ENCODE assay signal across 8 mouse cellular contexts in genomic region chr16:44139536-44140185, GRCm38 (mm10). TPM values are rescaled to one million over a fixed set of nuclear protein-coding genes. Genes with fewer than 3 reads are reported as not detected.
DNase-seq lines count a peak whose midpoint lies in the region; ATAC-seq and TF ChIP-seq lines count a peak whose summit lies in the region.

Atp6v1a (minus strand) TSS chr16:44139705.
Naa50 (plus strand) TSS chr16:44139830.

- under 1% methylated on average over 70 of the region's 71 CpGs for WGBS in forebrain, embryonic 11.5 days
- under 1% methylated on average over 65 of the region's 71 CpGs for WGBS in heart, postnatal 0 days
- WGBS in large intestine, adult 2 months = 1% methylated on average over 71 of the region's 71 CpGs
- under 1% methylated on average over 68 of the region's 71 CpGs for WGBS in lung, adult 2 months

- TF ChIP-seq EP300 in CH12.LX (IDR thresholded peaks at IDR 0.05; ENCODE audit: low read length) = no peak; the same call in 1 of the 2 replicates
- TF ChIP-seq EP300 in heart, postnatal 0 days (IDR thresholded peaks at IDR 0.05; ENCODE audit: low read depth) = no peak

- H3K27me3 ChIP-seq in CH12.LX (replicated peaks) = no peaks in the 10 kb centered on the region
- no peaks in the 10 kb centered on the region for H3K27me3 ChIP-seq in forebrain, embryonic 11.5 days (ENCODE audit: control insufficient read depth, insufficient read depth, low read length)
- no peaks in the 10 kb centered on the region for H3K27me3 ChIP-seq in heart, postnatal 0 days (ENCODE audit: control insufficient read depth, insufficient read depth, low read length)

- no peak for TF ChIP-seq RAD21 in CH12.LX (IDR thresholded peaks at IDR 0.05; ENCODE audit: low read depth, low read length)

- in situ Hi-C loops in CH12.LX (cut with MboI; ENCODE audit: low pct_ligation_motif_present, low pct_unique_long_range_greater_than_20kb, low sequenced_read_pairs) = no loop called here

- peak; percentile 90 for ATAC-seq in forebrain, embryonic 11.5 days (replicated peaks; ENCODE audit: low FRiP score)
- peak; percentile 91 for ATAC-seq in heart, postnatal 0 days (ENCODE audit: insufficient read depth, low read depth)
- peak; percentile 64 for ATAC-seq in neutrophil, adult 5-6 weeks (ENCODE audit: extremely low read depth, insufficient number of reproducible peaks, low FRiP score, poor library complexity, severe bottlenecking)

- H3K4me2 ChIP-seq in CH12.LX (ENCODE audit: insufficient read depth, low read depth, poor library complexity, severe bottlenecking) = peak within 1 kb of the TSS; percentile 79
- H3K4me2 ChIP-seq in forebrain, embryonic 11.5 days (ENCODE audit: low read depth, low read length, severe bottlenecking) = peak within 1 kb of the TSS; percentile 81
- peak within 1 kb of the TSS; percentile 97 for H3K4me2 ChIP-seq in heart, postnatal 0 days (ENCODE audit: low read depth, low read length)

- TF ChIP-seq POLR2A in CH12.LX (IDR thresholded peaks at IDR 0.05; ENCODE audit: low read depth, low read length) = peak; percentile 96
- TF ChIP-seq POLR2A in lung, adult 2 months (IDR thresholded peaks at IDR 0.05; ENCODE audit: borderline replicate concordance, extremely low read depth, low read depth, low read length) = peak; percentile 87; the same call in 1 of the 2 replicates

- peak within 1 kb of the TSS; percentile 92 for H3K9ac ChIP-seq in CH12.LX (ENCODE audit: insufficient read depth, low read depth)
- H3K9ac ChIP-seq in forebrain, embryonic 11.5 days (ENCODE audit: low read length) = peak within 1 kb of the TSS; percentile 90
- H3K9ac ChIP-seq in heart, postnatal 0 days (replicated peaks; ENCODE audit: low read depth, low read length) = peak within 1 kb of the TSS; percentile 95

- no peaks in the 10 kb centered on the region for H3K9me3 ChIP-seq in CH12.LX (replicated peaks; ENCODE audit: low read length)
- no peaks in the 10 kb centered on the region for H3K9me3 ChIP-seq in forebrain, embryonic 11.5 days (ENCODE audit: control insufficient read depth, low read length)
- H3K9me3 ChIP-seq in heart, postnatal 0 days (replicated peaks; ENCODE audit: control insufficient read depth, low read length) = no peaks in the 10 kb centered on the region

- TF ChIP-seq CTCF in CH12.LX (conservative IDR thresholded peaks at IDR 0.05 in 1 of 2, IDR thresholded peaks at IDR 0.05 in 1 of 2; ENCODE audit: low read depth in 2 of 2, low read length in 2 of 2) = no peak
- TF ChIP-seq CTCF in heart, postnatal 0 days (IDR thresholded peaks at IDR 0.05; ENCODE audit: low read depth) = no peak
- no peak for TF ChIP-seq CTCF in lung, adult 2 months (IDR thresholded peaks at IDR 0.05; ENCODE audit: insufficient read depth, low read length)

- dilution Hi-C loops in CH12.LX (cut with MboI; ENCODE audit: extremely low pct_ligation_motif_present, extremely low pct_unique_long_range_greater_than_20kb, low sequenced_read_pairs) = no loop called here

- peaks cover 0 to 14% of the 10 kb centered on the region in 2 experiments for H3K36me3 ChIP-seq in CH12.LX (replicated peaks in 1 of 2; ENCODE audit: control insufficient read depth in 1 of 2, insufficient read depth in 1 of 2, low read length in 1 of 2)
- H3K36me3 ChIP-seq in forebrain, embryonic 11.5 days (ENCODE audit: control insufficient read depth, insufficient read depth, low read length) = no peaks in the 10 kb centered on the region
- H3K36me3 ChIP-seq in heart, postnatal 0 days (replicated peaks; ENCODE audit: control insufficient read depth, insufficient read depth, low read length) = no peaks in the 10 kb centered on the region

- peak within 1 kb of the TSS; percentile 84 for H3K27ac ChIP-seq in CH12.LX (ENCODE audit: insufficient read depth, low read depth)
- peak within 1 kb of the TSS; percentile 97 for H3K27ac ChIP-seq in forebrain, embryonic 11.5 days (ENCODE audit: low read depth, low read length)
- peak within 1 kb of the TSS; percentile 99 for H3K27ac ChIP-seq in heart, postnatal 0 days (ENCODE audit: low read depth)

- H3K4me3 ChIP-seq in CH12.LX (replicated peaks in 1 of 3; ENCODE audit: low read depth in 2 of 3, low read length in 2 of 3, poor library complexity in 1 of 3) = peak within 1 kb of the TSS; percentile 75 to 93 (median 79)
- peak within 1 kb of the TSS; percentile 92 for H3K4me3 ChIP-seq in forebrain, embryonic 11.5 days (ENCODE audit: low read depth, low read length)
- peak within 1 kb of the TSS; percentile 93 for H3K4me3 ChIP-seq in heart, postnatal 0 days (ENCODE audit: low read depth, low read length)
- H3K4me3 ChIP-seq in lung, adult 2 months (replicated peaks; ENCODE audit: extremely low read depth, low read depth, low read length) = peak within 1 kb of the TSS; percentile 82

- DNase-seq in CH12.LX (ENCODE audit: extremely low read depth) = peak; percentile 93
- DNase-seq in c-Kit-positive CD71-positive TER-119-negative erythroid progenitor cells, embryonic 14.5 days (ENCODE audit: low read depth) = peak; percentile 74
- DNase-seq in forebrain, embryonic 11.5 days (ENCODE audit: low spot score) = peak; percentile 96
- DNase-seq in heart, postnatal 0 days (ENCODE audit: low spot score) = peak; percentile 97
- DNase-seq in large intestine, adult 2 months (ENCODE audit: low read depth, low spot score) = peak; percentile 70
- peak; percentile 87 for DNase-seq in lung, adult 2 months
- DNase-seq in thymus, adult 18-20 months = peak; percentile 80 to 85

- peaks cover 0 to 45% of the 10 kb centered on the region in 2 experiments; a peak in 2 of 4 replicates for H3K4me1 ChIP-seq in CH12.LX (ENCODE audit: control insufficient read depth in 1 of 2, insufficient read depth in 2 of 2)
- H3K4me1 ChIP-seq in forebrain, embryonic 11.5 days (replicated peaks; ENCODE audit: control insufficient read depth, insufficient read depth, low read length) = no peaks in the 10 kb centered on the region; the same call in 1 of the 2 replicates
- peaks cover 16% of the 10 kb centered on the region for H3K4me1 ChIP-seq in heart, postnatal 0 days (ENCODE audit: control insufficient read depth, insufficient read depth)
- peaks cover 3% of the 10 kb centered on the region for H3K4me1 ChIP-seq in lung, adult 2 months (ENCODE audit: control insufficient read depth, insufficient read depth, low read length)

- H3K79me2 ChIP-seq in CH12.LX (replicated peaks; ENCODE audit: control insufficient read depth, extremely low read depth, insufficient read depth, poor library complexity, severe bottlenecking) = peaks cover 45% of the 10 kb centered on the region

TF ChIP-seq in CH12.LX, 34 proteins besides CTCF, POLR2A, EP300 and RAD21 (continues in another document):
- TF ChIP-seq MXI1 (IDR thresholded peaks at IDR 0.05; ENCODE audit: low read depth, low read length) (peak; percentile 85), ZNF384 (IDR thresholded peaks at IDR 0.05; ENCODE audit: low read depth, low read length) (no peak; the same call in 1 of the 2 replicates), TCF12 (IDR thresholded peaks at IDR 0.05; ENCODE audit: low read depth, low read length) (peak; percentile 81), SMC3 (IDR thresholded peaks at IDR 0.05; ENCODE audit: low read depth, low read length) (no peak), BHLHE40 (IDR thresholded peaks at IDR 0.05; ENCODE audit: low read depth, low read length) (peak; percentile 81), USF2 (conservative IDR thresholded peaks at IDR 0.05; ENCODE audit: low read depth, low read length) (no peak), MAZ (IDR thresholded peaks at IDR 0.05; ENCODE audit: low read depth, low read length) (peak; percentile 76), MYC (IDR thresholded peaks at IDR 0.05; ENCODE audit: low read depth, low read length) (peak; percentile 9; the same call in 1 of the 2 replicates), JUND (conservative IDR thresholded peaks at IDR 0.05; ENCODE audit: low read depth, low read length) (no peak), MAFK (IDR thresholded peaks at IDR 0.05; ENCODE audit: insufficient replicate concordance, low read length) (no peak), E2F4 (IDR thresholded peaks at IDR 0.05; ENCODE audit: insufficient replicate concordance, low read depth, low read length) (peak; percentile 40; the same call in 1 of the 2 replicates), HCFC1 (IDR thresholded peaks at IDR 0.05; ENCODE audit: low read depth, low read length) (no peak), ELF1 (IDR thresholded peaks at IDR 0.05; ENCODE audit: low read depth, low read length) (peak; percentile 54), TBP (conservative IDR thresholded peaks at IDR 0.05; ENCODE audit: low read depth, low read length) (no peak; the same call in 1 of the 2 replicates), CHD1 (IDR thresholded peaks at IDR 0.05; ENCODE audit: low read depth, low read length) (no peak; the same call in 1 of the 2 replicates), RCOR1 (conservative IDR thresholded peaks at IDR 0.05; ENCODE audit: low read depth, low read length) (peak; percentile 72; the same call in 1 of the 2 replicates), POLR2AphosphoS2 (IDR thresholded peaks at IDR 0.05; ENCODE audit: low read depth, low read length) (peak; percentile 93; the same call in 1 of the 2 replicates), JUN (IDR thresholded peaks at IDR 0.05; ENCODE audit: insufficient read depth, low read depth, low read length) (no peak), USF1 (IDR thresholded peaks at IDR 0.05; ENCODE audit: low read depth, low read length) (no peak)

RNA-seq across cellular contexts. Expression of gene Atp6v1a, which starts in this region (rescaled TPM):
- total RNA-seq in CH12.LX (2012; rRNA removed) (72.4 and 78.5 TPM in 2 replicates), CH12.LX (2014; rRNA removed) (104 and 113 TPM in 2 replicates)
- polyA plus RNA-seq in CH12.LX (2012; ENCODE audit: insufficient read length, low read depth) = 71.2 and 75.0 TPM in 2 replicates
- 61.3 and 65.7 TPM in 2 replicates for polyA plus RNA-seq in forebrain, embryonic 11.5 days (2014; fragmentation: Nextera tagmentation; extraction: Ambion mirVana)
- 39.2 and 39.4 TPM in 2 replicates for total RNA-seq in heart, postnatal 0 days (2014; rRNA removed; ENCODE audit: low replicate concordance)
- polyA plus RNA-seq in heart, postnatal 0 days (2015; fragmentation: Nextera tagmentation; extraction: Ambion mirVana) = 22.3 TPM in 2 replicates
- polyA plus RNA-seq in large intestine, adult 2 months (2012; rRNA removed) = 11.0 and 15.6 TPM in 2 replicates
- 21.2 and 34.4 TPM in 2 replicates for polyA plus RNA-seq in lung, adult 2 months (2012; rRNA removed)
- total RNA-seq in neutrophil, adult 5-6 weeks (2017) = 45.8 and 49.7 TPM in 2 replicates

RNA-seq across cellular contexts. Expression of gene Naa50, which starts in this region (rescaled TPM):
- total RNA-seq in CH12.LX (2012; rRNA removed) = 40.1 and 57.5 TPM in 2 replicates
- 121 and 122 TPM in 2 replicates for total RNA-seq in CH12.LX (2014; rRNA removed)
- 186 and 200 TPM in 2 replicates for polyA plus RNA-seq in CH12.LX (2012; ENCODE audit: insufficient read length, low read depth)
- 111 and 116 TPM in 2 replicates for polyA plus RNA-seq in forebrain, embryonic 11.5 days (2014; fragmentation: Nextera tagmentation; extraction: Ambion mirVana)
- 8.5 and 19.9 TPM in 2 replicates for total RNA-seq in heart, postnatal 0 days (2014; rRNA removed; ENCODE audit: low replicate concordance)
- polyA plus RNA-seq in heart, postnatal 0 days (2015; fragmentation: Nextera tagmentation; extraction: Ambion mirVana) = 50.1 and 57.6 TPM in 2 replicates
- 5.2 and 6.0 TPM in 2 replicates for polyA plus RNA-seq in large intestine, adult 2 months (2012; rRNA removed)
- 8.3 and 9.3 TPM in 2 replicates for polyA plus RNA-seq in lung, adult 2 months (2012; rRNA removed)
- 26.7 and 29.3 TPM in 2 replicates for total RNA-seq in neutrophil, adult 5-6 weeks (2017)

Comparison
In these comparisons a context has a peak if more than half of its experiments do, and no peak if none do; other contexts are left out.
1. Peak in every context shown above with its lines: DNase-seq, ATAC-seq, H3K4me3 ChIP-seq and H3K27ac ChIP-seq.